Mouse (Mus musculus) c-Kit-positive CD71-negative TER-119-negative erythroid progenitor cells, embryonic 14.5 days (primary cell): ENCODE measurements at regions not wholly inside any gene's neighbourhood (a gene's known extent, or its start where the extent isn't known, plus 50 kb on each side); places are given as distances from the start of the nearest gene placed in this dataset.

Source experiments
- DNase-seq: peaks from one replicate; pipeline ENCODE4 v3.0.0-alpha.2; 2013; ENCODE audit warnings: low read depth

GRCm38 (mm10) chr12:25262461-25262860 is 165.5 kb upstream of the Id2 start:
- DNase-seq, result no peak

- no peak for DNase-seq
These were observed 162.2 kb upstream of the Id2 start for GRCm38 (mm10) chr12:25259123-25259522.

- no peak for DNase-seq
These were observed 159.3 kb upstream of the Id2 start for GRCm38 (mm10) chr12:25256268-25256667.

GRCm38 (mm10) chr12:25254716-25255115 is 157.8 kb upstream of the Id2 start:
- DNase-seq, result no peak

GRCm38 (mm10) chr12:25252776-25253510 is 156.0 kb upstream of the Id2 start:
- no peak for DNase-seq

- DNase-seq, result no peak
These were observed 154.7 kb upstream of the Id2 start for GRCm38 (mm10) chr12:25251411-25252171.

- DNase-seq, result no peak
These were observed 153.9 kb upstream of the Id2 start for GRCm38 (mm10) chr12:25250881-25251280.

- DNase-seq, result no peak
These were observed 151.9 kb upstream of the Id2 start for GRCm38 (mm10) chr12:25248681-25249366.

GRCm38 (mm10) chr12:25246566-25246965 is 149.6 kb upstream of the Id2 start:
- DNase-seq, result no peak

- DNase-seq, result no peak
These were observed 148.7 kb upstream of the Id2 start for GRCm38 (mm10) chr12:25245661-25246060.

- no peak for DNase-seq
These were observed 148.3 kb upstream of the Id2 start for GRCm38 (mm10) chr12:25245251-25245650.

- DNase-seq, result no peak
These were observed 147.7 kb upstream of the Id2 start for GRCm38 (mm10) chr12:25244666-25245065.

- DNase-seq, result no peak
These were observed 147.0 kb upstream of the Id2 start for GRCm38 (mm10) chr12:25243901-25244300.

- no peak for DNase-seq
These were observed 145.4 kb upstream of the Id2 start for GRCm38 (mm10) chr12:25242369-25242768.

GRCm38 (mm10) chr12:25241675-25242074 is 144.7 kb upstream of the Id2 start:
- DNase-seq, result no peak

GRCm38 (mm10) chr12:25240796-25241195 is 143.9 kb upstream of the Id2 start:
- DNase-seq, result no peak

GRCm38 (mm10) chr12:25240142-25240541 is 143.2 kb upstream of the Id2 start:
- no peak for DNase-seq

GRCm38 (mm10) chr12:25235071-25235470 is 138.1 kb upstream of the Id2 start:
- DNase-seq, result no peak

- no peak for DNase-seq
These were observed 137.7 kb upstream of the Id2 start for GRCm38 (mm10) chr12:25234636-25235035.

GRCm38 (mm10) chr12:25233027-25233535 is 136.1 kb upstream of the Id2 start:
- no peak for DNase-seq

- no peak for DNase-seq
These were observed 135.6 kb upstream of the Id2 start for GRCm38 (mm10) chr12:25232358-25233026.

- DNase-seq, result no peak
These were observed 131.8 kb upstream of the Id2 start for GRCm38 (mm10) chr12:25228708-25229107.
